Mouse (Mus musculus) embryonic fibroblast, embryonic 13.5 days (primary cell): ENCODE results near the gene Slc9a1.

Experiments
- CTCF ChIP-seq: IDR thresholded peaks from 2 replicates; pipeline ENCODE4 v1.5.1; 2011; ENCODE audit warnings: mild to moderate bottlenecking, control low read depth, low read length, moderate library complexity, borderline replicate concordance; ENCODE audit not compliant: insufficient read depth
- POLR2A ChIP-seq: IDR thresholded peaks from 2 replicates; pipeline ENCODE4 v1.6.1; 2011; ENCODE audit warnings: low read depth, mild to moderate bottlenecking, control low read depth, low read length, moderate library complexity

DNA sequence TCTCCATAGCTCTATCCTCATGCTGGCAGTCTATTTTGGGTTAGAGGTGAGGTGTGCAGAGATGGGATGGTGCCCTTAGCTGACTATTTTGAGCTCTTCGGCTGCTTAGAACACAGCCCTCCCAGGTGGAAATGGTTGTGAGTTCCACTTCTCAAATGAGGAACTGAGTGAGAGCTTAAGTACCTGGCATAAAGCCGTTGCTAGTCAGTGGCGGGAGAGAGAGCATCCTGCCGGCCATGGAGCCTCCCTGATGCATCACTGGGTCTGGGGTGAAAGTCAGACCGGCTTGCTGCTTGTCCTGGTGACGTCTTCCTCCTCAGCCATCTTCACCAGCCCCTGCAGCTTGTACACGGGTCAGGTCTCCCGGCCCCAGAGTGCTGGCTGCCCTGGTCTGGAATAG lies 28.5 kb downstream of the Slc9a1 start:
- no peak for TF ChIP-seq POLR2A
- no peak for TF ChIP-seq CTCF
